Mouse (Mus musculus) hindbrain, embryonic 15.5 days (tissue): ENCODE data around the gene Cyb5d2. TPM values are rescaled to one million over a fixed set of nuclear protein-coding genes. Genes with fewer than 3 reads are reported as not detected.
A peak's percentile ranks its signal among the peaks of the same experiment; 100 is the strongest.

Experiments used
- ATAC-seq: fragments of 200-750 bp; cut with Nextera tagmentation; 2 replicates; pipeline ENCODE4 v1.8.0; 2017; ENCODE audit warnings: low read depth, moderate number of reproducible peaks, moderate TSS enrichment; ENCODE audit not compliant: low FRiP score
- H3K27ac ChIP-seq: fragments of 300-500 bp; sonication (generic); replicated peaks from 2 replicates; pipeline ENCODE4 v1.5.1; 2015; ENCODE audit warnings: mild to moderate bottlenecking, inconsistent platforms
- H3K27me3 ChIP-seq: fragments of 300-500 bp; sonication (generic); 2 replicates; pipeline ENCODE4 v1.6.1; 2015; ENCODE audit warnings: control low read depth, inconsistent platforms
- H3K36me3 ChIP-seq: fragments of 300-500 bp; sonication (generic); 2 replicates; pipeline ENCODE4 v1.6.1; 2015; ENCODE audit warnings: control low read depth, inconsistent platforms
- H3K4me1 ChIP-seq: fragments of 300-500 bp; sonication (generic); replicated peaks from 2 replicates; pipeline ENCODE4 v1.6.1; 2015; ENCODE audit warnings: control low read depth, inconsistent platforms
- H3K4me2 ChIP-seq: fragments of 300-500 bp; sonication (generic); 2 replicates; pipeline ENCODE4 v1.6.1; 2015; ENCODE audit warnings: moderate library complexity, mild to moderate bottlenecking, inconsistent platforms
- H3K4me3 ChIP-seq: fragments of 300-500 bp; sonication (generic); 2 replicates; pipeline ENCODE4 v1.5.1; 2015; ENCODE audit warnings: mild to moderate bottlenecking, inconsistent platforms
- H3K9ac ChIP-seq: fragments of 300-500 bp; sonication (generic); 2 replicates; pipeline ENCODE4 v1.6.1; 2015; ENCODE audit warnings: inconsistent platforms
- H3K9me3 ChIP-seq: fragments of 300-500 bp; sonication (generic); 2 replicates; pipeline ENCODE4 v1.6.1; 2016; ENCODE audit warnings: control low read depth, inconsistent platforms
- WGBS: fragments of 180-500 bp; shearing (Covaris S2); methylation state at CpG from one replicate; pipeline ENCODE4 v1.1.7; 2015; 5-methylcytosine and 5-hydroxymethylcytosine counted together
- polyA plus RNA-seq: library from polyadenylated mRNA; unstranded; fragments of >200 nt; fragmentation: Nextera tagmentation; extraction: Ambion mirVana; gene quantifications from 2 replicates; pipeline ENCODE4 v1.2.1, GENCODE M21; 2015

The Cyb5d2 gene
- polyA plus RNA-seq = 8.5 and 9.0 TPM in 2 replicates

DNA sequence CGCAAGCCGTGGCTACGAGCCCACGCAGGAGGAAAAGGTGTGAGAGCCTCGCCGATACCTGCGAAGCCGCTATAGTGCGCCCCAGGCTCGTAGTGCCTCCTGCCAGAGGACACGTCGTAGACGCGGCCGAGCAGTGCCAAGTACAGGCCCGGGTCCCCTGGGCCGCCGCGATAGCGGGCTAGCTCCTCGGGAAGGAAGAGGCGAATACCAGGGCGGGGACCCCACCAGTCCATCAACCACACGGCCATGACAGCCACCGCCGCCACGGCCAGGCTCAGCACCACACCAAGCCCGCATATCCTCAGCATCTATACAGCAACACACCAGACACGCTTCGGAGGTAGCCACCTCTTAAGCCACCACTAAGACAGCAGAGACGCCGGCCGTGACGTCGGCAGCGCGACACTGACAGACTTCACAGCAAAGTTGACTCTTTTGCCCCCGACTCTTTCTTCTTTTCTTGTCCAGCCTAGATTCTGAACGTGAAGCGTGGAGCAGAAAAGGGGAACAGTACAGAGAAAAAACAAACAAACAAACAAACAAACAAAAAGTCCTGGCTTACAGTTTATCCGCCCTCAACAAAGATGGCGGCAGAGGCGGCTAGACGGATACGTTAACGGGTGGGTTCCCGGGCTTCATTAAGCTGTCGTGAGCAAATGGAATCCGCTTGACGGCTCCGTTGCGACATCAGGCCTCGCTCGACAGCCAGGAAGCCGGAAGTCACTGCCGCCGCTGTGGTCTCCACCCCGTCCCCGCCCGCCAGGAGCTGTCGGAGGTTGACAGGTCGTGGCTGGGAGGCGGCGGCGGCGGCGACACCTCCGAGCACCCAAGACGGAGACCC is at the start of gene Cyb5d2, which contains the start of gene Zzef1:
Cyb5d2 (minus strand) TSS at position 688 of the 841 bp plus-strand sequence.
Zzef1 (plus strand) TSS at position 772 of the 841 bp plus-strand sequence.
- peak within 1 kb of the TSS; percentile 83 for H3K9ac ChIP-seq
- peak within 1 kb of the TSS; percentile 88 for H3K4me2 ChIP-seq
- ATAC-seq = peak; percentile 95
- H3K36me3 ChIP-seq = no peaks in the 10 kb centered on the region
- H3K4me1 ChIP-seq = peaks cover 33% of the 10 kb centered on the region
- peak within 1 kb of the TSS; percentile 78 for H3K4me3 ChIP-seq
- no peaks in the 10 kb centered on the region for H3K27me3 ChIP-seq
- no peaks in the 10 kb centered on the region for H3K9me3 ChIP-seq
- peak within 1 kb of the TSS; percentile 95 for H3K27ac ChIP-seq
- under 1% methylated on average over 68 of the region's 69 CpGs for WGBS

DNA sequence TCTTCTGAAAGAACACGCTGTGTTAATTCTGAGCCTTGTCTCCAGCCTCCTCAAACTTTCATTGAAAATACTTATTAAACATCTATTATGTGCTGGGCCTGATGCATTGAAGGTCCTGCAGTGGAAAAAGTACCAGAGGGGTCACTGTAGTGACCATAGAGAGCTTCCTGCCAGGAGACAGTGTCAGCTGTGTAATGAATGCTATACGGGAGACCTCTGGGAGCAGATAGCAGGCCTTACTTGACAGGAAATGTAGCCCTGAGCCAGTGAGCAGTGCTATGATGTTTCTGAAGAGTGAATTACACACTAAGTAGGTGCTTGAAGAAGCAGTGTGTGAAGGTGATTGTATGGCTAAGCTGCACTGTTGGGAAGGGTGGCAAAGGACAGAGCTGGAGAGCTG is 49.6 kb upstream of the Cyb5d2 start:
- 96% methylated on average over 2 of the region's 2 CpGs for WGBS
- no peak for ATAC-seq

DNA sequence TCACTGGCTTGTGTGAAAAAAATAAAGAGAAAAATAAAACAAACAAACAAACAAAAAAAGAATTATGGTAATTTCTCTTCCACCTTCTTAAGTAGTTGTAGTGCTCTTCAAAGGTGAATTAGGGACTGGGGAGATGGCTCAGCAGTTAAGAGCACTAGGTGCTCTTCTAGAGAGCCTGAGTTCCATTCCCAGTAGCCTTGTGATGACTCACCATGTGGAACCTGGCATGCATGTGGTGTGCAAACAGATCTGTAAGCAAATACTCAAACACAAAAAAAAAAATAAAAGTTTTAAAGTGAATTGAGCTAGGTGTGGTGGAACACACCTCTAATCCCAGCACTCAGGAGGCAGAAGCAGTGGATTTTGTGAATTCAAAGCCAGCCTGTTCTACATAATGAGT is 47.6 kb upstream of the Cyb5d2 start:
- Histone ChIP-seq H3K9ac (no peak overlapping the region), H3K36me3 (peaks cover 49% of the 10 kb centered on the region), H3K4me1 (no peaks in the 10 kb centered on the region), H3K27ac (no peak overlapping the region), H3K4me2 (no peak overlapping the region), H3K27me3 (no peaks in the 10 kb centered on the region), H3K9me3 (no peaks in the 10 kb centered on the region), H3K4me3 (no peak overlapping the region)
- ATAC-seq = no peak

More for the DNA sequence above, 49.6 kb upstream of the Cyb5d2 start:
- H3K4me3 ChIP-seq = no peak overlapping the region
- H3K27me3 ChIP-seq = no peaks in the 10 kb centered on the region
- H3K4me1 ChIP-seq = no peaks in the 10 kb centered on the region
- H3K36me3 ChIP-seq = peaks cover 43% of the 10 kb centered on the region
- no peak overlapping the region for H3K27ac ChIP-seq
- H3K9ac ChIP-seq = no peak overlapping the region
- no peak overlapping the region for H3K4me2 ChIP-seq
- H3K9me3 ChIP-seq = no peaks in the 10 kb centered on the region

DNA sequence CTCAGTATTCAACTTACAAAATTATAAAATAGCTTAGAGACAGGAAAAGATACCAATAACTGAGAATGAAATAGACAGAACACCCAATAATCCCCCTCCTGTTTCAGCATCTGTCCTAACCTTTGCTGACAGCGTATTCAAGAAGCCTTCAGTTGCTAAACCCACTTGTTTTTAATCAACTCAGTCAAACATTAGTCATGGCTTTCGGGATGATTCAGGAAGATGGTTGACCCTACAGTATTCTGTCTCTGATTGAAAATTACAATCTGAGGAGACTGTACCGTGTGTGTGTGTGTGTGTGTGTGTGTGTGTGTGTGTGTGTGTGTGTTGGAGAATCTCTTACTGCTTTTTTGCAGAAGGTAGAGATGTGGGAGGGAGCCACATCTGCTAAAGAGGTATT is 46.8 kb upstream of the Cyb5d2 start:
- Histone ChIP-seq H3K4me3 (no peak overlapping the region), H3K4me2 (no peak overlapping the region), H3K36me3 (peaks cover 41% of the 10 kb centered on the region), H3K9me3 (no peaks in the 10 kb centered on the region), H3K9ac (no peak overlapping the region), H3K27ac (no peak overlapping the region), H3K27me3 (no peaks in the 10 kb centered on the region), H3K4me1 (no peaks in the 10 kb centered on the region)
- ATAC-seq = no peak
- 88% methylated on average over 3 of the region's 3 CpGs for WGBS

DNA sequence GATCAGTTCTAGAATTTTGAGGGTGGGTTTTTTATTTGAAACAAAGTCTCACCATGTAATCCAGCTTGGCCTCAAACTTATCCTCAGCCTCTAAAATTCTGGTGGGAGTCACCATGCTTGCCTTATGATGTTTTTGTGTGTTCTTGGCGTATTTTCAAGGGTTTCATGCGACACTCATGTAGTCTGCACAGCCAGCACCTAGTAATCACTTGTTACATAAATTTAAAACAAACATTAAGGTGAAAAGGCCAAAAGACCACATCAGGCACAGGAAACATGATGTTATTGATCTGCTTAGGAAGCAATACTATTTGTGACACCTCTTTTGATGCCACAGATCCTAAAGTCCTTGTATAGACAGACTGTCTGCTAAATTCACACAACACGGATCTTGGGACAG is 33.9 kb upstream of the Cyb5d2 start:
- Histone ChIP-seq H3K9me3 (no peaks in the 10 kb centered on the region), H3K4me3 (no peak overlapping the region), H3K36me3 (peaks cover 73% of the 10 kb centered on the region), H3K27me3 (no peaks in the 10 kb centered on the region), H3K4me1 (no peaks in the 10 kb centered on the region), H3K27ac (no peak overlapping the region), H3K9ac (no peak overlapping the region), H3K4me2 (no peak overlapping the region)
- no peak for ATAC-seq
- 87% methylated on average over 3 of the region's 3 CpGs for WGBS

DNA sequence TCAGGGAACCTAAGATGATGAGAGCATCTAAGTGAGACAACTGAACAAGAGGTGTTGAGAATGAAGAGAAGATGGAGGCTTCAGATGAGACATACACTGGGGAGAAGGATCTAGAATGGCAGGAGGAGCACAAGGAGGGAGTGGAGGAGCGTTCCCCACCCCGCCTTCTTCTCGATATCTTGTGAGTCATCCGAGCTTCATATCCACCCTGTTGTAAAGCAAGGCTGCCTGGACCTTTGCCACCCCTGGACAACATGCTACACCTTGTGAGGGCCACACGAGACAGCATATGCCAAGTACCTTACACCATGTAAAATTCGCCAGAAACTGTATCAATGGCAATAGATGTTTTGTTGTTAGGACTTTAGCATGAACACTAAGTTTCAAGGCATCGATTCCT is 25.1 kb upstream of the Cyb5d2 start:
- Histone ChIP-seq H3K27ac (no peak overlapping the region), H3K4me3 (no peak overlapping the region), H3K27me3 (no peaks in the 10 kb centered on the region), H3K4me1 (no peaks in the 10 kb centered on the region), H3K4me2 (no peak overlapping the region), H3K9me3 (no peaks in the 10 kb centered on the region), H3K36me3 (peaks cover 58% of the 10 kb centered on the region), H3K9ac (no peak overlapping the region)
- WGBS = 95% methylated on average over 7 of the region's 7 CpGs
- ATAC-seq = no peak

DNA sequence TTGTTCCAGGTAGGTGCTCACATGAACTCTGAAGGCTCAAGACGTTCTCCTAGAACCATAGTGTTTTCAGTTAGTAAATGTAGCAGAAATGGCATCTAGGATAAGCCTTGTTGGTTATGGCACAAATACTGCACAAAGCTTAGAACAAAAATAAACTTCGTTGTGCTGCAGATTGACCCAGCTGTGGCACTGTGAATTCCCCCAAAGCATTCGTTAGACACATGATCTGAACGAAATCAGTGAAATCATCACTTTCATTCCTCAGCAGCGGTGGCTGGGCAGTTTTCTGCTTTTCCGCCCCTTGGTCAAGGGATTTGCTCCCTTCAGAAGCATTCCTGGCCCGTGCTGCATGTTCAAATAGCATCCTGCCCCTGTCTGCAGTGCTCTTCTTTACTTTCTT is 22.1 kb upstream of the Cyb5d2 start:
- ATAC-seq = no peak
- Histone ChIP-seq H3K27ac (no peak overlapping the region), H3K4me3 (no peak overlapping the region), H3K9me3 (no peaks in the 10 kb centered on the region), H3K9ac (no peak overlapping the region), H3K27me3 (no peaks in the 10 kb centered on the region), H3K4me1 (no peaks in the 10 kb centered on the region), H3K36me3 (peaks cover 35% of the 10 kb centered on the region), H3K4me2 (no peak overlapping the region)
- 96% methylated on average over 7 of the region's 7 CpGs for WGBS

DNA sequence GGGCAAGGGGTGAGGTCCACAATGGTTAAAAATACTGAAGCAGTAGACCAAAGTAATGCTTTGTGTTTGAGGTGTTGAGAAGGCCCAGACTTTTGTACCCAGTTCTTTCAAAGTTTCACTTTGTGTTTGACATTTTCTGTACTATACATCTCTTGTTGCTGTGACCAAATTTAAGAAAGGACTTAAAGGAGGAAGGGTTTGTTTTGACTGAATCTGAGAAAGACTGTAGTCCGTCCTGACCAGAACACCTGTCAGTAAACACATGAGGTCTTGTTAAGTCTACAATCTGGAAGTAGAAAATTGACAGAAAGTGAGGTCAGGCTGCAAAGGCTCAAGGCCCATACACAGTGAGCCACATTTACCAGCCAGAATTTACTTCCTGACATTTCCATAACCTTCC is 20.9 kb upstream of the Cyb5d2 start:
- no peaks in the 10 kb centered on the region for H3K9me3 ChIP-seq
- no peaks in the 10 kb centered on the region for H3K27me3 ChIP-seq
- no peak overlapping the region for H3K4me2 ChIP-seq
- H3K4me1 ChIP-seq = no peaks in the 10 kb centered on the region
- H3K9ac ChIP-seq = no peak overlapping the region
- H3K36me3 ChIP-seq = peaks cover 25% of the 10 kb centered on the region
- 89% methylated on average over 1 of the region's 1 CpGs for WGBS
- no peak overlapping the region for H3K27ac ChIP-seq
- no peak overlapping the region for H3K4me3 ChIP-seq
- ATAC-seq = no peak

DNA sequence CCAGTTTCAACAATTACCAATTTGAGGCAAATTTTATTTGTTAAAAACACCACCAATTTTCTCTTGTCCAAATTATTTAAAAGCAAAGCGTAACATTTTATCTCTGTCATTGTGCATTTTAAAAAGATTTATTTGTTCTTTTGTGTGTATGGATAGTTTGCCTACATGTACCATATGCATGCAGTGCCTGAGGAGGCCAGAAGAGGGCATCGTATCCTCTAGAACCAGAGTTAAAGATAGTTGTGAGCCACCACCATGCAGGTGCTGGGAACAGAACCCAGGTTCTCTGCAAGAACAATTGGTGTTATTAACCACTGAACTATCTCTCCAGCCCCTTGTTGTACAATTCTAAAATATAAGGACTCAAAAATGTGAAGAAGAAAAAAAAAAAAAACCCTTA is 18.2 kb upstream of the Cyb5d2 start:
- 80% methylated on average over 2 of the region's 2 CpGs for WGBS
- H3K4me2 ChIP-seq = no peak overlapping the region
- no peaks in the 10 kb centered on the region for H3K9me3 ChIP-seq
- no peak overlapping the region for H3K9ac ChIP-seq
- no peaks in the 10 kb centered on the region for H3K4me1 ChIP-seq
- no peaks in the 10 kb centered on the region for H3K27me3 ChIP-seq
- no peak overlapping the region for H3K4me3 ChIP-seq
- no peak overlapping the region for H3K27ac ChIP-seq
- H3K36me3 ChIP-seq = peaks cover 8% of the 10 kb centered on the region
- ATAC-seq = no peak

DNA sequence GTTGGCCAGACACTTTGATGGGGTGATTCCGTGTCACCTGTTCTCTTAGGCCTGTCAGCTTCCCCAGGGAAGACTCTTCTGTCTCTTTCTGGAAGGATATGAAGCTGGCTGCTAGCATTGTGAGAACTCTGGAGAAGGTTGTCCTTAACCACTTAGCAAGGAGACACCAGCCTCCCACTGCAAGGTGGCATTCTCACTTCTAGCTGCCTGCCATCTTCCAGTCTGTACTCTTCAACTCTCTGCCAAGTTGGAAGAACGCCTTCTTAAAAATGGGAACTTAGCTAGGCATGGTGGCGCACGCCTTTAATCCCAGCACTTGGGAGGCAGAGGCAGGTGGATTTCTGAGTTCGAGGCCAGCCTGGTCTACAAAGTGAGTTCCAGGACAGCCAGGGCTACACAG is 17.7 kb upstream of the Cyb5d2 start:
- no peak overlapping the region for H3K4me3 ChIP-seq
- H3K36me3 ChIP-seq = peaks cover 3% of the 10 kb centered on the region; the same call in 1 of the 2 replicates
- 95% methylated on average over 5 of the region's 5 CpGs for WGBS
- no peak overlapping the region for H3K9ac ChIP-seq
- H3K27ac ChIP-seq = no peak overlapping the region
- H3K4me2 ChIP-seq = no peak overlapping the region
- H3K27me3 ChIP-seq = no peaks in the 10 kb centered on the region
- H3K9me3 ChIP-seq = no peaks in the 10 kb centered on the region
- no peaks in the 10 kb centered on the region for H3K4me1 ChIP-seq
- ATAC-seq = no peak

DNA sequence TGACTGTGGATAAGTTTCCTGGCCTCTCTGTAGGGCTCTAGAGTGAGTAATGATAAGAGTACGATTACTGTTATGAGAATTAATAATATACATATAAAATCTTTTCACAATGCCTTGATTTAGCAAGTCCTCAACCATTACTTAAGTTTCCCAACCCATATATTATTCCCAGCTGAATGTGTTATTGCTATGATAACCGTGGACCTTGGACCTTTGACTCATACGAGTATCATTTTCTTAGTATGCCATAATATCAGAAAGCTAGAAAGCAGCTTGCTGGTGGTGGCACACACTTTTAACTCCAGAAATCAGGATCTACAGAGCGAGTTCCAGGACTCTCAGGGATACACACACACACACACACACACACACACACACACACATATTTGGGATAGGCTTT is 12.1 kb upstream of the Cyb5d2 start:
- H3K9ac ChIP-seq = no peak overlapping the region
- H3K4me2 ChIP-seq = no peak overlapping the region
- ATAC-seq = no peak
- H3K4me3 ChIP-seq = no peak overlapping the region
- H3K4me1 ChIP-seq = no peaks in the 10 kb centered on the region
- H3K27me3 ChIP-seq = no peaks in the 10 kb centered on the region
- 89% methylated on average over 4 of the region's 4 CpGs for WGBS
- H3K36me3 ChIP-seq = no peaks in the 10 kb centered on the region
- H3K27ac ChIP-seq = no peak overlapping the region
- H3K9me3 ChIP-seq = no peaks in the 10 kb centered on the region

DNA sequence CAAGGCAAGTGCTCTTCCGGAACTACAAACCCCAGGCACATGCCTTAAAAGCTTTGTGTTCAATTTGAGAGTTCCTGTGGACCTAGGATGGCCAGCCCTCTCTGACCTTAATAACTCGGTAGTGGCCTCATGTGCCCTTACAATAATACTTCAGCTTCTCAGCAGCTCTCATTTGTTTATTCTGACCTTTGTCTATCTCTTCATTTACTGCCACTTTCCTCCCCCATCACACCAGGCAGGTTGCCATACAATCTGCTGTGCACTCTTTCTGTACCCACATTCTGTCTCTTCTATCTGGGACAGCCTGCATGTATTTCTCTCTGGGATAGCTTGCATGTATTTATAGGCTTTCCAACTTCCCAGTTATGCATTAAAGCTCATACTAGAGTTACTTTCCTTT is 10.6 kb upstream of the Cyb5d2 start:
- Histone ChIP-seq H3K36me3 (no peaks in the 10 kb centered on the region), H3K27ac (no peak overlapping the region), H3K9me3 (no peaks in the 10 kb centered on the region), H3K4me3 (no peak overlapping the region), H3K4me1 (no peaks in the 10 kb centered on the region), H3K9ac (no peak overlapping the region), H3K27me3 (no peaks in the 10 kb centered on the region), H3K4me2 (no peak overlapping the region)
- WGBS = 79% methylated on average over 2 of the region's 2 CpGs
- no peak for ATAC-seq

DNA sequence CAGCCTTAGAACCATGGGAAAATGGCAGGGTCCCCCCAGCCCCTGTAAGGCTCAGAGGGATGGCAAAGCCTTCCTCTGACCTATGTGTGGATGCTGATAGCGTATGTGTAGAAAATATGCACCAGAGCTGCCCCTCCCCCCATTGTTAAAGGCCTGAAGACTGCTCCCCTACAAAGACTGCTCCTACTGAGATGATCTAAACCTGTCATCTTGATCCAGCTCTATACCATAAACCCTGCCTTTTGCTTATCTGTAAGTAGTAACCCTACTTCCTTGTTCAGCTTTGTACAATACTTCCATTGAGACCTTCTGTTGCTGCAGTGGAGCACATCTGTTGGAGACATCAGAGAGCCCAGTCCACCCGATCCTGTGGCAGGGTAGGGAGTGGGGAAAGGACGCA is 9.3 kb upstream of the Cyb5d2 start:
- 98% methylated on average over 3 of the region's 3 CpGs for WGBS
- no peak overlapping the region for H3K9ac ChIP-seq
- H3K4me3 ChIP-seq = no peak overlapping the region
- no peaks in the 10 kb centered on the region for H3K9me3 ChIP-seq
- H3K4me1 ChIP-seq = no peaks in the 10 kb centered on the region
- no peak overlapping the region for H3K27ac ChIP-seq
- H3K27me3 ChIP-seq = no peaks in the 10 kb centered on the region
- H3K4me2 ChIP-seq = no peak overlapping the region
- no peaks in the 10 kb centered on the region for H3K36me3 ChIP-seq
- ATAC-seq = no peak
